Mouse (Mus musculus): ENCODE data around the gene Arsa. TPM values are rescaled to one million over a fixed set of nuclear protein-coding genes. Genes with fewer than 3 reads are reported as not detected.

Gene Arsa
- polyA plus RNA-seq (2015; fragmentation: Nextera tagmentation; extraction: Ambion mirVana), result 33.4 and 35.4 TPM in 2 replicates

DNA sequence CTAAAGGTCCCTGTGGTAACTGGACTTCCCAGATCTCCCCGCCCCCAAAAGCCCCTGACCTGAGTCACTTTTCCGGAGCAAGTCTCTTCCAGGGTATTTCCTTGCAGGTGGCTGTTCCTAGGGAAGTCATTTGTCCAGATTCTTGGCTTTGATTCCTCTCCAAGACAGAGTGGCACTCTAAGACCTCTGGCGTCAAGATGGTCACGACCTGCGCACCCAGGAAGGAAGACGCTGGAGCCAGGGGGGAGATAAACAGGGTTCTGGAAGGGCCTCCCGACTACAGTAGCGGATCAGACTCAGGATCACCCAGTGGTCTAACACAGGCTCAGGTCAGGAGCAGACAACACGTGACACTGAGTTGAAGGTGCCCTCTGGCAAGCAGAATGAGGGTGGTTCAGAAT is at the start of gene Arsa:
Gene Arsa, minus strand, starts transcription at position 335 of the 401 bp plus-strand sequence.
- no peak for ATAC-seq (ENCODE audit: low FRiP score, low read depth)
- H3K4me3 ChIP-seq, result peak within 1 kb of the TSS; percentile 57
- H3K27ac ChIP-seq (replicated peaks), result peak within 1 kb of the TSS; percentile 86
- no peaks in the 10 kb centered on the region for H3K36me3 ChIP-seq
- no peaks in the 10 kb centered on the region for H3K9me3 ChIP-seq
- H3K27me3 ChIP-seq, result no peaks in the 10 kb centered on the region
- H3K9ac ChIP-seq, result peak within 1 kb of the TSS; percentile 62
- H3K4me2 ChIP-seq, result peak within 1 kb of the TSS; percentile 85
- WGBS, result 35% methylated on average over 9 of the region's 9 CpGs
- H3K4me1 ChIP-seq (replicated peaks), result peaks cover 34% of the 10 kb centered on the region

DNA sequence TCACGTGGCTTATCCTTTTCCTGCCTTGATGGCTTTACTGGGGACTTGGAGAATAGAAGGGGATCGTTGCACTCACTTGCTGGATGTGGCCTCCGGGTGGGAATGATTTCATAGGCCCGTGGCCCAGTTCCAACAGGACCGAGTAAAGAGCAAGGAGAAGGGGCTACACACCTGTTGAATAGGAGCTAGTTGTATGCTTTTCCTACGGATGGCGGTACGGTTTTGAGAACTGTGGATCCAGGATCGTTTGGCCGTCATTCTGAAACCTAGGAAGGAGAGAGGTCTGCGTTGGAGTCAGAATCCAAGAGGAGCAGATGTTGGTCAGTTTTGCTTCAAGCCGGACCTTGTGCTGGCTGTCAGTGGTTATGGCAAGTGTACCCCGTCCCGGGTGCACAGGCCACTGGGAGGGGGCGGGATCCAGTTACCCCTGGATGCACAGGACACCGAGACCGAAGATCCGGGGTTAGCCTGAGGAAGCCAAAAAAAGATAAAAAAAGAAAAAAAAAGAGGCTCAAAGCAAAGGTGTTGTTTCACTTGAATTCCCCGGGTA is 49.6 kb upstream of the Arsa start:
- Histone ChIP-seq H3K4me3 (no peak overlapping the region), H3K4me2 (no peak overlapping the region), H3K9ac (no peak overlapping the region), H3K36me3 (0 out of 2 replicates have a peak, but pooled peaks cover 3% of the 10 kb centered on the region), H3K9me3 (no peaks in the 10 kb centered on the region), H3K27ac (replicated peaks) (no peak overlapping the region), H3K27me3 (0 out of 2 replicates have a peak, but pooled peaks cover 4% of the 10 kb centered on the region), H3K4me1 (replicated peaks) (peaks cover 26% of the 10 kb centered on the region)
- no peak for ATAC-seq (ENCODE audit: low FRiP score, low read depth)
- 91% methylated on average over 19 of the region's 19 CpGs for WGBS

DNA sequence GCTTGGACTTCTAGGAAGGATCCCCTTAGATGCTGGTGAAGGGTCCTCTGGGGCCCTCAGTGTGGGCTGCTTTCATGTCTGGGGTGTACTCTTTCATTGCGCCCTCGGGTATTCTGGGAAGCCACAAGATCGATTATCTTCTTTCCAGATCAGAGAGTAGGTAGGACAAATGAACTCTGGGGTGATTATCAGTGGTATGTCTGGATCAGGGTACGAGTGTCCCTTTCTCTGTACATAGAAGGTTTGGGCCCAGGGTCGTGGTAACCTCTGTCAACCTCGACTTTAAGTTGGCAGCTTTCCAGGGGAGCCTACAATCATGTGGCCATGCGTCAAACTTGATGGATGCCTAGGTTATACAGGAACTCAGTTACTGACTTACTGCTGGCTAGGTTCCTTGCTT is 48.7 kb upstream of the Arsa start:
- Histone ChIP-seq H3K4me1 (replicated peaks) (peaks cover 20% of the 10 kb centered on the region), H3K9ac (no peak overlapping the region), H3K4me3 (no peak overlapping the region), H3K27me3 (peaks cover 4% of the 10 kb centered on the region; the same call in 1 of the 2 replicates), H3K27ac (replicated peaks) (no peak overlapping the region), H3K9me3 (no peaks in the 10 kb centered on the region), H3K4me2 (no peak overlapping the region), H3K36me3 (0 out of 2 replicates have a peak, but pooled peaks cover 3% of the 10 kb centered on the region)
- ATAC-seq (ENCODE audit: low FRiP score, low read depth), result no peak
- 82% methylated on average over 7 of the region's 7 CpGs for WGBS

DNA sequence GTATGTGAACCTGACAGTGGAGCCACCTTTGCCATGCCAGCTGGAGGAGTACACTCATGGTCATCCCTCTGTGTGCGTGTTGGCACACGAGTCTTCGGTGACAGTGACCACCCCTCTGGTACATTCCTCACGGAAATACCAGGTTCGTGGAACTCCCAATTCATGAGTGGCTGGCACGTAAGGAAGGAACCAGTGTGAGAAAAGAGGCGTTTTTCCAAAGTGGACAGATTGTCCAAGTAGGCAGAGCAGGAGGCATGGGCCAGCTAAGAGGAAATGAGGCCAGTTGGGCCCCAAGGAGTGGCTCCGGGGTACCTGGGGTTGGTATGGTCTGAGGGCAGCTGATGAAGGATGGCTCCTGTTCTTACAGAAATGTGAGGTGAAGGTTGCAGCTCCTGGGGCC is 48.2 kb upstream of the Arsa start:
- no peak overlapping the region for H3K9ac ChIP-seq
- no peak overlapping the region for H3K27ac ChIP-seq (replicated peaks)
- H3K4me3 ChIP-seq, result no peak overlapping the region
- ATAC-seq (ENCODE audit: low FRiP score, low read depth), result no peak
- no peak overlapping the region for H3K4me2 ChIP-seq
- peaks cover 20% of the 10 kb centered on the region for H3K4me1 ChIP-seq (replicated peaks)
- WGBS, result 95% methylated on average over 8 of the region's 8 CpGs
- peaks cover 3% of the 10 kb centered on the region; the same call in 1 of the 2 replicates for H3K36me3 ChIP-seq
- no peaks in the 10 kb centered on the region for H3K9me3 ChIP-seq
- peaks cover 4% of the 10 kb centered on the region; the same call in 1 of the 2 replicates for H3K27me3 ChIP-seq

DNA sequence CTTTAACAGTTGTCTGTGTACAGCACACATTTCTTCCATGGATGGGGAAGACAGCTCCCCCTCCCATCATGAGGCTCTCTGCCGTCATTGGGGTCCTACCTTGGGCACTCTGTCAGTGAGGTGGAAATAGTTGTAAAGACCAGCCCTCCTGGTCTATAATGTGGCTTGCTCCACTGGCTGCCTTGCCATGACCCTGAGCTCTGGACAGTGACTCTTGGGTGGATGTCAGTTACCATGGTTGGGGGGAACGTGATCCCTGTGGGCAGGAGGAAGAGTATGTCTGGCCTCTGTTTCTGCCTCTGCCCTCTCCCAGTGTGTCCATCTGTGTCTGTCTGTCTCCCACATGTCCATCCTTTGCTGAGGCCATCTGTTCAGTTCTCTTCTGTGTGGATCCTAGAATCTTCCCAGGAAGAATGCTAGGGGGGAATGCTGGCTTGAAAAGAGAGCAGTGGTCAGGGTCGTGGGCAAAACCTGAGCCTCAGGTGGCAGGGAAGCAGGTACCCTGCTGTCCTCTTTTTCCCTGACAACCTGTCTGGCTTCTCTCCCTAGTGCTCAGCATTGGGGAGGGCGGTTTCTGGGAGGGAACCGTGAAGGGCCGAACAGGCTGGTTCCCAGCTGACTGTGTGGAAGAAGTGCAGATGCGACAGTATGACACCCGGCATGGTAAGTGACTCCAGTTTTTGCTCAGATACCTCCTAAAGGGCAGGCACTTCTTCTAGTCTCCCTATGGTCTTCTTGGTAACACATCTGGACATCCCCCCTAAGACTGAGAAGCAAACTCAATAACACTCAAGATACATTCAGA is 47.6 kb upstream of the Arsa start:
- ATAC-seq (ENCODE audit: low FRiP score, low read depth), result no peak
- Histone ChIP-seq H3K27ac (replicated peaks) (no peak overlapping the region), H3K27me3 (peaks cover 4% of the 10 kb centered on the region; the same call in 1 of the 2 replicates), H3K4me1 (replicated peaks) (peaks cover 20% of the 10 kb centered on the region), H3K9ac (peak overlapping the region; percentile 67), H3K9me3 (no peaks in the 10 kb centered on the region), H3K36me3 (peaks cover 3% of the 10 kb centered on the region; the same call in 1 of the 2 replicates), H3K4me2 (peak overlapping the region; percentile 96), H3K4me3 (peak overlapping the region; percentile 76)
- 71% methylated on average over 8 of the region's 8 CpGs for WGBS

DNA sequence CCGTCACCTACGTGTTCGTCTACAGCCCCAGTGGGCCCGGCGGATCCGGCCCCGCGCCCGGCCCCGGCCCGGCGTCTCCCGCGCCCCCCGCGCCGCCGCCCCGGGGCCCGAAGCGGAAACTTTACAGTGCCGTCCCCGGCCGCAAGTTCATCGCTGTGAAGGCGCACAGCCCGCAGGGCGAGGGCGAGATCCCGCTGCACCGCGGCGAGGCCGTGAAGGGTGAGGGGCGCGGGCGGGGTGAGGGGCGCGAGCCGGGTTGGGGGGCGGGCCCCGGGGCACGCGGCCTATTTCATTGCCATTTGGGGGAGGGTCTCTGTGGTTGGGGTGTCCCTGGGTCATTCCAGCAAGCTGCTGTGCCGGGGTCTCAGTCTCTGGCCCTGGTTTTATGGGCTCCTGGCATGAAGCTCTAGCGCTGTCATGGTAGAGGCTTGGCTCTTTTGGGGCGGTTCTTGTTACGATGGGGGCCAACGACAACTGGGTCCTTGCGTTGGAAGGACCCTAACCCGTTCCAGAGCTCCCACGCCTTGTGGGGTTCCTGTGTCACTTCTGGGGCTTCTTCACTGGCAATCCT is 46.9 kb upstream of the Arsa start:
- peak overlapping the region; percentile 76 for H3K4me3 ChIP-seq
- peak overlapping the region; percentile 96 for H3K4me2 ChIP-seq
- H3K36me3 ChIP-seq, result peaks cover 3% of the 10 kb centered on the region; the same call in 1 of the 2 replicates
- H3K27ac ChIP-seq (replicated peaks), result no peak overlapping the region
- ATAC-seq (ENCODE audit: low FRiP score, low read depth), result peak; percentile 57
- no peaks in the 10 kb centered on the region for H3K9me3 ChIP-seq
- H3K27me3 ChIP-seq, result peaks cover 4% of the 10 kb centered on the region; the same call in 1 of the 2 replicates
- H3K9ac ChIP-seq, result peak overlapping the region; percentile 67
- H3K4me1 ChIP-seq (replicated peaks), result peaks cover 20% of the 10 kb centered on the region
- WGBS, result 9% methylated on average over 50 of the region's 52 CpGs

DNA sequence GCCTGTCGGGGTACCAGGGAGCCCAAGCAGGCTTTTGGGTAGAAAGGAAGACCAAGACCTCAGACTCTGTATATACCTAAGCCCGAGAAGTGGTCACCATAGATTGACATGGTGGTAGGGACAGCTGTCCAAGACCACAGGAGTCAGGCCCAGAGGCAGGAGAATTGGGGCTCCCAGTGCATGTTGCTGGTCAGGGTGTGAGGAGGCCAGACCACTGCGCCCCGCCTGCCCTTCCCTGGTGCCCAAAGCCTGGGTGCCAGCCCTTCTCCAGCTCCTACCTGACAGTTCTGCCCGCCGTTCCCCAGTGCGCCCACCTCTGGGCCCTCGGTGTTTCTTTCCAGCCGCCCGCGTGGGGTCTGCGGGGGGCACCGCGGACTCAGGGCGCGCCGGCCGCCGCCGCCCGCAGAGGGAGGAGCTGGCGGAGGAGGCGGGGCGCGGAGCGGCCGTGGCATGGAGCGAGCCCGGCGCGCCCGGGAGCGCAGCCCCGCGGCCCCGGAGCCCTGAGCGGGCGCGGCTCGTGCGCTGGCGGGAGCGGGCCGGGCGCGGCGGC is 46.1 kb upstream of the Arsa start:
- peak; percentile 55 for ATAC-seq (ENCODE audit: low FRiP score, low read depth)
- Histone ChIP-seq H3K9ac (peak overlapping the region; percentile 45), H3K9me3 (no peaks in the 10 kb centered on the region), H3K36me3 (peaks cover 6% of the 10 kb centered on the region; the same call in 1 of the 2 replicates), H3K4me1 (replicated peaks) (peaks cover 20% of the 10 kb centered on the region), H3K27me3 (peaks cover 4% of the 10 kb centered on the region; the same call in 1 of the 2 replicates), H3K4me2 (peak overlapping the region; percentile 96), H3K4me3 (peak overlapping the region; percentile 76), H3K27ac (replicated peaks) (no peak overlapping the region)
- WGBS, result 11% methylated on average over 37 of the region's 47 CpGs

DNA sequence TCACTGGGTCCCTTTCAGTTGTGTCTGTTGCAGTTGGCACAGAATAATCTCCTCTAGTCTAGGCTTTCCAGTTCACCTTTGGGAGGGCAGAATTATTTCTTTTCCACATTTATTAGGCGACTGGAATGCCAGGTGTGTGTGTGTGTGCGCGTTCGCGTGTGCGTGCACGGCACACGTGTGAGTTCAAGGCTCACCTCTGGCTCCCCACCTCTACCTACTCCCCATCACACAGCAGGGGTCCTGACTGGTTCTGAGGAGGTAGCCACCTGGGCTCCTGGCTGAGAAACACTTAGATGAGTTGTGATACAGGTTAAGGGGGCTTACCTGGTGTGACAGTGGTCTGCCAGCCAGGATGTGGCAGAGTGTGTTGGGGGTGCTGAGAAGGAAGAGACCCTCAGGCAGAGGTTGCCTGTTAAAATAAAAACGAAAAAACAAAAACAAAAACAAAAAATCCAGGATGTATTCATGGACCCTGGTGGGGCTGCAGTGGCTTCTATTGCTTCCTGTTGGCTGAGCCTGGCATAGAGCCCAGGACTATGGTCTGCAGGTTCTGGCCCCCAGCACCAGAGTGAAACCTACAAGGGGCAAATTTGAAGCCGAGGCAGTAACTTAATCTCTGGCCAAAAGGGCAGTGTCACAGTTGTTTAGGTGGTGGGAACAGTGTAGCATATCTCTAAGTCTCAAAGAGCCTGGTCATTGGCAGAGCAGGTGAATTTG is 45.5 kb upstream of the Arsa start:
- Histone ChIP-seq H3K9ac (no peak overlapping the region), H3K36me3 (peaks cover 10% of the 10 kb centered on the region; the same call in 1 of the 2 replicates), H3K4me2 (peak overlapping the region; percentile 96), H3K4me3 (peak overlapping the region; percentile 76), H3K4me1 (replicated peaks) (peaks cover 20% of the 10 kb centered on the region), H3K27ac (replicated peaks) (no peak overlapping the region), H3K9me3 (no peaks in the 10 kb centered on the region), H3K27me3 (peaks cover 4% of the 10 kb centered on the region; the same call in 1 of the 2 replicates)
- ATAC-seq (ENCODE audit: low FRiP score, low read depth), result peak; percentile 9; the same call in 1 of the 2 replicates
- 83% methylated on average over 10 of the region's 10 CpGs for WGBS

DNA sequence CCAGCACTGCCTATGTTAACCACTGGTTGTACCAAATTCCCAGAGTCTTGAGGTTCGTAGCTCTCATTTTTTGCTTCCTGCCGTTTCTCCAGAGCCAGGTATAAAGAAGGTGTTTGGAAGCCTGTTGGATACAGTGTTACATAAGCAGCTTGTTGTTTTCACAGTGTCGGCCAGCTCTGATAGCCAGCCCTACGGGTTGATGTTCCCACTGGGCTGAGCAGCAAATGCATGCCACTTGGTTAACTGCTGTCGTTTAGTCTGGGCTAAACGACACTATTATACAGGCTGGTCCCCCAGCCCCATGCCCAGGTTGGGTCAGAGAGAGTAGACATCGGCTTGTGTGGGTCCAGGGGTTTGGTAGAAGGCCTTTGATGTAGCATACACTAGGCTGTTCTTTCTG is 44.7 kb upstream of the Arsa start:
- no peak for ATAC-seq (ENCODE audit: low FRiP score, low read depth)
- H3K4me3 ChIP-seq, result no peak overlapping the region
- H3K27me3 ChIP-seq, result peaks cover 4% of the 10 kb centered on the region; the same call in 1 of the 2 replicates
- H3K9me3 ChIP-seq, result no peaks in the 10 kb centered on the region
- no peak overlapping the region for H3K27ac ChIP-seq (replicated peaks)
- peaks cover 11% of the 10 kb centered on the region; the same call in 1 of the 2 replicates for H3K36me3 ChIP-seq
- peaks cover 20% of the 10 kb centered on the region for H3K4me1 ChIP-seq (replicated peaks)
- 81% methylated on average over 7 of the region's 7 CpGs for WGBS
- H3K9ac ChIP-seq, result no peak overlapping the region
- H3K4me2 ChIP-seq, result no peak overlapping the region

DNA sequence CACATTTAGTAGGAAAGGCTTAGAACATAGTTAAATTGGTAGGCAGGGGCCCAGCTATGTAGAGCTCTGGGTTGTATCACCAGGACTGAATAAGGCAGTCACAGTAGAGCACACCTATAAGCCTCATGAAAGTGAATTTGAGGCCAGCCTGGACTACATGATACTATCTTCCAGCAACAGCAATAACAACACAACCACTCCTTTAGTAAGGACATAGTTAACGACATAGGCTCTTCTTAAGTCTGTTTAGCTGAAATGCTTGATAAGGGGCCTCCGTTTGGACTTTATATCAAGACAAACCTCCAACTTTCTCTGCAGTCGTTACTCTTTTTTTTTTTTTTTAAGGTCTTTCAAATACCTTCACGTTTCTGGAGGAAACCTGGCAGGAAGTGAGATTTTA is 35.5 kb upstream of the Arsa start:
- peaks cover 10% of the 10 kb centered on the region for H3K36me3 ChIP-seq
- 88% methylated on average over 4 of the region's 4 CpGs for WGBS
- no peaks in the 10 kb centered on the region for H3K4me1 ChIP-seq (replicated peaks)
- H3K9ac ChIP-seq, result no peak overlapping the region
- H3K9me3 ChIP-seq, result no peaks in the 10 kb centered on the region
- H3K4me3 ChIP-seq, result no peak overlapping the region
- no peak for ATAC-seq (ENCODE audit: low FRiP score, low read depth)
- H3K27ac ChIP-seq (replicated peaks), result no peak overlapping the region
- no peaks in the 10 kb centered on the region for H3K27me3 ChIP-seq
- H3K4me2 ChIP-seq, result no peak overlapping the region

DNA sequence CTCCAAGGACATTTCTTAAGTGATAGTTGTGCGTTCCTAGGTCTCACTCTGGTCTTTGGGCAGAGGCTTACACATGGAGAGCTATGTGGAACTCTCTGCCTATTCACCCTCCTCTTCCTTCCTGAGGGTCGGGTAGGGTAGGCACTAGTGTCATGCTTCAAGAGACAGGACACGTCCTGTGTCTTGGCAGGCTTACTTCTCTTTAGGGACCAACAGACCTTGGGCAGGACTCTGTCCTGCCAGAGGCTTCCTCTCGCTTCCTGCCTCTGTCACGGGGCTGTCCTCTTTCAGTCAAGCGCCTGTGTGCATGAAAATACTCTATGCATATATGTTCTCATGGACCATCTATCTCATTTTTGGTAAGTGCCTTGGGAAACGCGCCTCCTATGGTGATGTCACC is 30.5 kb upstream of the Arsa start:
- Histone ChIP-seq H3K4me3 (no peak overlapping the region), H3K27me3 (no peaks in the 10 kb centered on the region), H3K27ac (replicated peaks) (no peak overlapping the region), H3K4me1 (replicated peaks) (no peaks in the 10 kb centered on the region), H3K36me3 (peaks cover 42% of the 10 kb centered on the region), H3K9ac (no peak overlapping the region), H3K4me2 (no peak overlapping the region), H3K9me3 (no peaks in the 10 kb centered on the region)
- no peak for ATAC-seq (ENCODE audit: low FRiP score, low read depth)
- 91% methylated on average over 8 of the region's 8 CpGs for WGBS

Measured in hindbrain, embryonic 15.5 days (tissue).